Mouse (Mus musculus) layer of hippocampus, adult 6 months (tissue): ENCODE results near the gene Csrnp2. TPM values are rescaled to one million over a fixed set of nuclear protein-coding genes. Genes with fewer than 3 reads are reported as not detected.

Experiments used
- long read RNA-seq, 2 experiments: library from polyadenylated mRNA; unstranded; transcript quantifications; one replicate each; pipeline ENCODE4 v2.0.0; 2019 to 2020
- polyA plus RNA-seq: library from polyadenylated mRNA; unstranded; fragments of <200 nt; fragmentation: Nextera tagmentation; gene quantifications from 2 replicates; pipeline ENCODE4 v1.2.3, GENCODE M21; 2021

Csrnp2 gene
- polyA plus RNA-seq: 4.6 and 4.8 TPM in 2 replicates
- long read RNA-seq, experiment 1, full-length matches to known transcripts: 3 of 4 reads
- long read RNA-seq, experiment 1, partial matches to known transcripts: 0 of 4 reads
- long read RNA-seq, experiment 1, other reads (novel, unspliced or antisense): 1 of 4 reads
- long read RNA-seq, experiment 2, full-length matches to known transcripts: 6 of 16 reads
- long read RNA-seq, experiment 2, partial matches to known transcripts: 1 of 16 reads
- long read RNA-seq, experiment 2, other reads (novel, unspliced or antisense): 9 of 16 reads

DNA sequence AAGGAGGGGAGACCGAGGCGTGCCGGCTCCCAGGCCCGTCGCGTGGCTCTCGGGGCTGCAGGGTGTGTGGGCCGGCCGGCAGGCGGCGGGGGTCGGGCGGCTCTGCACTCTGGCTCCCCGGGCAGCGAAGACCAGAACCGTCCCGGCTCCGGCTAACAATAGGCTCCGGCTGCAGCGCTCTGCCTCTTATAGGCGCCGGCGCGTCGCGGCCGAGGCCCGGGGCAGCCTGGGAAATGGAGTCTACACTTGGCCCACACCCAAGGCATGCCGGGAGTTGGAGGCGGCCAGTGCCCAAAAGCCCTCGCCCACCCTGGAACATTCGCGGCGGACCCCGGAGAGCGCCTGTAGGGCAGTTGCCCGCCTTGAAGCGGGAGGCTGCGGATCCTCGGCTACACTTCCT, at the start of gene Csrnp2:
Gene Csrnp2, minus strand, starts transcription at position 387 of the 400 bp plus-strand sequence.

GRCm38 (mm10) chr15:100468295-100469188, 26.7 kb downstream of the Csrnp2 start, which contains the start of gene Letmd1:
Letmd1 (plus strand) TSS chr15:100469023.

Other genes starting within 250 kb of the Csrnp2 start
- not detected in 2 replicates for gene Tmprss12, start 214.7 kb downstream of the Csrnp2 start, polyA plus RNA-seq
- 13.1 and 17.6 TPM in 2 replicates for gene Mettl7a1, start 191.3 kb downstream of the Csrnp2 start, polyA plus RNA-seq
- not detected in 2 replicates for gene Mettl7a3, start 160.6 kb downstream of the Csrnp2 start, polyA plus RNA-seq
- not detected in 2 replicates for gene Methig1, start 142.3 kb downstream of the Csrnp2 start, polyA plus RNA-seq
- not detected in 2 replicates for gene Mettl7a2, start 142.3 kb downstream of the Csrnp2 start, polyA plus RNA-seq
- gene Higd1c, start 130.9 kb downstream of the Csrnp2 start, polyA plus RNA-seq: not detected in 2 replicates
- gene Gm5475, start 73.3 kb downstream of the Csrnp2 start, polyA plus RNA-seq: not detected in 2 replicates
- 17.1 and 18.1 TPM in 2 replicates for gene Slc11a2, start 70.4 kb downstream of the Csrnp2 start, polyA plus RNA-seq
- 58.8 and 74.9 TPM in 2 replicates for gene Letmd1, start 26.5 kb downstream of the Csrnp2 start, polyA plus RNA-seq
- gene Tfcp2, start 56.5 kb upstream of the Csrnp2 start, polyA plus RNA-seq: 14.1 and 21.5 TPM in 2 replicates
- gene Pou6f1, start 104.5 kb upstream of the Csrnp2 start, polyA plus RNA-seq: 10.1 and 11.6 TPM in 2 replicates
- 248 and 256 TPM in 2 replicates for gene Dazap2, start 119.9 kb upstream of the Csrnp2 start, polyA plus RNA-seq
- gene Smagp, start 141.5 kb upstream of the Csrnp2 start, polyA plus RNA-seq: 2.1 and 2.3 TPM in 2 replicates
- 3.8 and 4.4 TPM in 2 replicates for gene Bin2, start 174.1 kb upstream of the Csrnp2 start, polyA plus RNA-seq
- 4.8 and 5.3 TPM in 2 replicates for gene Cela1, start 192.4 kb upstream of the Csrnp2 start, polyA plus RNA-seq
- gene Galnt6, start 233.9 kb upstream of the Csrnp2 start, polyA plus RNA-seq: 6.6 TPM in 2 replicates